Mouse (Mus musculus) heart, postnatal 25 days (tissue): Measurements from ENCODE around the gene Vwa3b. TPM values are rescaled to one million over a fixed set of nuclear protein-coding genes. Genes with fewer than 3 reads are reported as not detected.
"Not testable (repeated sequence)": the region's sequence is repeated elsewhere in the genome, so short reads cannot be mapped to it uniquely, and the experiment has no call there.

ENCODE experiments used
- DNase-seq: peaks from one replicate; pipeline ENCODE4 v3.0.0; 2022; ENCODE audit warnings: low spot score
- intact Hi-C: fragments of 180-260 bp; cut with DNase I; formaldehyde crosslinking; loops from one replicate; pipeline ENCODE4 v1.15.1; 2025
- total RNA-seq, 2 experiments: library from RNA; stranded (reverse); gene quantifications; 2 replicates each; pipeline ENCODE4 v1.2.3; 2021

Gene Vwa3b
- total RNA-seq, 2 experiments from 2014 or later, result 0.31 to 0.34 TPM

- DNase-seq, intact Hi-C loops: not testable (repeated sequence)
Observed at GRCm38 (mm10) chr1:37006529-37006928, 19.9 kb upstream of the Vwa3b start.

- intact Hi-C loops, result no loop called here
- DNase-seq, result no peak
Observed at GRCm38 (mm10) chr1:37009880-37010279, 16.5 kb upstream of the Vwa3b start.

- intact Hi-C loops, result no loop called here
- DNase-seq, result no peak
Observed at GRCm38 (mm10) chr1:37011626-37012209, 14.7 kb upstream of the Vwa3b start.

- no peak for DNase-seq
- intact Hi-C loops, result no loop called here
Observed at GRCm38 (mm10) chr1:37013006-37013405, 13.4 kb upstream of the Vwa3b start.

GRCm38 (mm10) chr1:37013687-37014086, 12.7 kb upstream of the Vwa3b start:
- DNase-seq, result peak; percentile 9
- intact Hi-C loops, result no loop called here

GRCm38 (mm10) chr1:37019017-37019416, 7.4 kb upstream of the Vwa3b start:
- no peak for DNase-seq
- intact Hi-C loops, result no loop called here

GRCm38 (mm10) chr1:37022704-37023103, 3.7 kb upstream of the Vwa3b start:
- intact Hi-C loops, result no loop called here
- DNase-seq, result no peak

- no peak for DNase-seq
- intact Hi-C loops, result no loop called here
Observed at GRCm38 (mm10) chr1:37024736-37025135, 1.7 kb upstream of the Vwa3b start.

- DNase-seq, result no peak
- intact Hi-C loops, result no loop called here
Observed at GRCm38 (mm10) chr1:37025376-37025775, 1.0 kb upstream of the Vwa3b start.

GRCm38 (mm10) chr1:37026866-37027265, 470 bp downstream of the Vwa3b start:
- DNase-seq, result no peak
- intact Hi-C loops, result no loop called here

GRCm38 (mm10) chr1:37028439-37029153, 2.2 kb downstream of the Vwa3b start:
- intact Hi-C loops, result no loop called here
- DNase-seq, result no peak

- intact Hi-C loops, result no loop called here
Observed at GRCm38 (mm10) chr1:37029154-37029907, 2.9 kb downstream of the Vwa3b start.

GRCm38 (mm10) chr1:37029942-37030341, 3.5 kb downstream of the Vwa3b start:
- intact Hi-C loops, result no loop called here
- no peak for DNase-seq

More at GRCm38 (mm10) chr1:37029154-37029907, 2.9 kb downstream of the Vwa3b start:
- DNase-seq, result peak; percentile 77

- intact Hi-C loops, result no loop called here
- no peak for DNase-seq
Observed at GRCm38 (mm10) chr1:37030693-37031092, 4.3 kb downstream of the Vwa3b start.

GRCm38 (mm10) chr1:37035879-37036278, 9.5 kb downstream of the Vwa3b start:
- intact Hi-C loops, result no loop called here
- DNase-seq, result no peak

- DNase-seq, result no peak
- intact Hi-C loops, result no loop called here
Observed at GRCm38 (mm10) chr1:37041126-37041525, 14.7 kb downstream of the Vwa3b start.

- DNase-seq, result no peak
- intact Hi-C loops, result no loop called here
Observed at GRCm38 (mm10) chr1:37041856-37042255, 15.5 kb downstream of the Vwa3b start.

GRCm38 (mm10) chr1:37042769-37043168, 16.4 kb downstream of the Vwa3b start:
- no peak for DNase-seq
- intact Hi-C loops, result no loop called here

GRCm38 (mm10) chr1:37043196-37043595, 16.8 kb downstream of the Vwa3b start:
- intact Hi-C loops, result no loop called here
- no peak for DNase-seq

GRCm38 (mm10) chr1:37045472-37045871, 19.1 kb downstream of the Vwa3b start:
- DNase-seq, result no peak
- intact Hi-C loops, result no loop called here

- no peak for DNase-seq
- intact Hi-C loops, result no loop called here
Observed at GRCm38 (mm10) chr1:37049159-37049558, 22.8 kb downstream of the Vwa3b start.
